Mouse (Mus musculus) ZHBTc4 (cell line): ENCODE measurements around the gene Gfod1.

Experiments
- DNase-seq: peaks from one replicate; pipeline ENCODE4 v3.0.0-alpha.2; 2011; ENCODE audit warnings: low read depth, low spot score

The Gfod1 gene

DNA sequence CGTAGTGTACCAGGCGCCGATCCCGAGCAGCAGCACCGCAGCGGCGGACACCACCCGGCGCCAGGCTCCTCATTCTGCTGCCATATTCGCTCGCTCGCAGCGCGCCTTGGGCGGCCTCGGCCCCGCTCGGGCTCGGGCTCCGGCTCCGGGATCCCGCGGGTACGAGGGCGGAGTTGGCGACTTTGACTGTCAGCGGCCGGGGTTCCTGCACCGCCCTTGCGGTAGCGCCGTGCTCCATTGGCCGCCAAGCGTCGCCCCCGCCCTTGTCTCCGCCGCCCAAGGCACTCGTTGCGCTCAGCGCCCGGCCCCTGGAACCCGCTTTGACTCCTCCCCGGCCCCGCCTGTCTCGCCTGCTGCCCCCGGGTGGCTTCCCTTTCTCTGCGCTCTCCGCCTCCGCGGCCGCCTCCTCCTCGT lies at the start of gene Gfod1:
Gfod1 (minus strand) TSS at position 155 of the 414 bp plus-strand sequence.
- DNase-seq: peak; percentile 97

- no peak for DNase-seq
Observed at GRCm38 (mm10) chr13:43353356-43353755, 49.4 kb upstream of the Gfod1 start.

DNA sequence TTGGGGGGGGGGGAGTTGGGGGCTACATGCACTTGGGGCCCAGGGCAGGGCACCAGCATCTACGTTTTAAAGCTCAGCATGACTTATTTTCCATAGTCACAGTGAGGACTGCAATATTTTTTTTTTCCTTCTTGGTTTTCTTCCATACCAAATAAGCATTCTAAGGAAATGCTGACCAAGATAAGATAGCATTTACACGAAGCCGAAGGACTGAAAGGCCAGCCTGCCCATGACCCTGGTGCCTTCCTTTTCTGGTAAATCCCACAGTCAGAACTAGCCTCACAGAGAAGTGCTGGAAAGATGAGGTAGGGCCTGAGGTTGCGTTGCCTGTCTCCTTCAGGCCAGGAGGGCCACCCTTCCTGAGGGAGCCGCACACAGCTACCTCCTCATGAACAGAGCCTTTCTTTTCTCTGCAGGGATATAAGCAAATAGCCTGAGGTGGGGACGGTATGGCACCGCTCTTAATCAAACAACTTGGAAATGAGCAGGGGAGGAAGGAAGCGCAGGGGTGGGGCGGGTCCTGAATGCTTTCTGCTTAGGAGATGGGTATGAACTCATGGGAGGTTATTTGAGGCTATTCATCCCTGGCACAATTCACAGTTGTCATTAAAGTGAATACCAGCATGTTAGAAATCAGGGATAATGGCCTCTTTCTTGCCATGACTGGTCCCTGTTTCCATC lies 46.7 kb upstream of the Gfod1 start:
- no peak for DNase-seq

DNA sequence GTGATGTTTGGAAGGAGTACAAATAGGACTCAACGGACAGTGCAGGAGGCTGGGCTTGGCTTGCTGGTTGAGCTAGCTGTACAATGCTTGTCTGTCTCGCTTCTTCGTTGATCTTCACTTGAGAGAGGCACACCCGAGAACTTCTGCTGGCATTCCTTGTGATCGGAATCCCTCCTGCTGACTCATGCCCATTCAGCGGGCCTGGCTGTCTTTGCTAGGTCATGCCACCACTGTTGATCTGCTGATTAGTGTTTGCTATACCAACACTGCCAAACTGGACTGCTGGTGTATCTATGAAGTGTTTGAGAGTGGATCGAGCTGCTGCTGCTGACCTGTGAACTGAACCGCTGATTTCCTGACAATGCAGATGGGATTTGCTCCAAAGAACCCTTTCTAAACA lies 45.4 kb upstream of the Gfod1 start:
- DNase-seq: peak; percentile 24

DNA sequence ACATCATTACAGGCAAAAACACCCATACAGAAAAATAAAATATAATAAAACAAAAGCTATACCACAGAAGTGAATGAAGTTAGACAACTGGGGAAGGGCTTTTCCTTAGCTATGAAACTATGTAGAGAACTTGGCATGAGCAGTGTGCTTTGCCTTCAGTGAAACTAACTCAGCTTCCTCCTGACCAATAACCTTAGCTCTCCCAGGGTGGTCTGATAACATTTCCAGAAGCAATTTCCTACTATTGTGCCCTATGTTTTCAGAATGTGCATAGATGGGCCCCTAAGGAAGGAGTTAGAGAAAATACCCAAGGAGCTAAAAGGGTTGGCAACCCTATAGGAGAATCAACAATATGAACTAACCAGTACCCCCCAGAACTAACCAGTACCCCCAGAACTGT lies 42.9 kb upstream of the Gfod1 start:
- DNase-seq: no peak

- DNase-seq: no peak
Observed at GRCm38 (mm10) chr13:43338632-43339031, 34.7 kb upstream of the Gfod1 start.

- no peak for DNase-seq
Observed at GRCm38 (mm10) chr13:43338001-43338400, 34.0 kb upstream of the Gfod1 start.

- no peak for DNase-seq
Observed at GRCm38 (mm10) chr13:43336425-43337221, 32.7 kb upstream of the Gfod1 start.

DNA sequence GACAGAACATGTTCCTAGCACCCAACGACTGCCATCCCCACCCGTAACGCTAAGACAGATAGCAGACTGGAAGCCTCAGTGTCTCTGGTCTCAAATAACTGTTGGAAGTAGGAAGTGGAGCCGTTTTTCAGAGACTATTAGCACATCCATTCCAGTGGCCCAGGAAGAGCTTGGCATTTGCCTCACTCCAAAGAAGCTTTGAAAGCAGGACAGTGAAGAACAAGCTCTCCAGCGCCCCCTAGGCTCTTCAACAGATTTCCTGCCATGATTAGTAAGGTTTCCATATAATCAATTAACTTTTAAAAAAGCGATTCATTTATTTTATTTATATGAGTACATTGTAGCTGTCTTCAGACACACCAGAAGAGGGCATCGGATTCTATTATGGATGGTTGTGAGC lies 28.6 kb upstream of the Gfod1 start:
- peak; percentile 81 for DNase-seq

DNA sequence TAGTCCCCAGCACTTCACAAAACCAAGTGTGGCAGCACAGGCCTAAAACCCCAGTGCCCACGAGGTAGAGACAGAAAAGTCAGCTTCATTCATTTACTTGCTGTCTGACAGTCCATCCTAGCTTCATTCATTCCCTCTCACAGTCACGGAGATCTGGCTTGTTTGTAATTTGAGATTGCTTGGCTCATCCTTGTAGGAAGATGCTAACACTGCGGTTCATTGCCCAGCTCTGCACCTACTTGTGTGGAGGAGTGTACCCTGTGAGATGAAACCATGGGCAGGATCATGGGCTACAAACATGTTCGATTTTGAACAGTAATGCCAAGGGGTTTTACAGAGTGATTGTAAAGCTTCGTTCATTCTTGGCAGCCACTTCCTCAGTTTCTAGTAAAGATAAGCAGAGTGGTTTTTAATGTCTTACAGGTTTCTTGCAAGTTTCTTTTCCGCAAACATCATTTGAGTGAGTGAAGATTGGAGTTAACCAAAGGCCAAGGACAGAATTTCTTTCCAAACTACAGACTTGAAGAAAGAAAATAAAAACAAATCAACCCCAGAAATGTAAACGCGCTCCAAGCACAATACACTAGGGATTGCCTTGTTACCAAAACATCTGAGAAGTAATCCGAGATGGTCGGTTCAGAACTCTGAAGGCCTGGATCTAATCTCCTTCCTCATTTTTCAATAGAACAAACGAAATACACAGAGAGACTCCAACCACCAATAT lies 27.9 kb upstream of the Gfod1 start:
- DNase-seq: no peak

GRCm38 (mm10) chr13:43325427-43325826 lies 21.5 kb upstream of the Gfod1 start:
- DNase-seq: no peak

DNA sequence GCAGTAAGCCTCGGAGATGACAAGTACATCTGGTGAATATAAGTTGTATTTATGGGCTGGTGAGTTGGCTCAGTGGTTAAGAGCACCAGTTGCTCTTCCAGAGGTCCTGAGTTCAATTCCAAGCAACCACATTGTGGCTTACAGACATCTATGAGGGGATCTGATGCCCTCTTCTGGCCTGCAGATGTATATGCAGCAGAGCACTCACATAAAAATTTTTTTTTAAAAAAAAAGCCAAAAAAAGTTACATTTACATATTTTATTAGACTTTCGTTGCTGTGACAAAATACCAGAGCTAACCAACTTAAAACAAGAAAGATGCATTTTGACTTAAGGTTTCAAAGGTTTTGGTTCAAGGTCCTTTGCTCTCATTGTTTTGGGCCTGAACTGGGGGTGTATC lies 17.5 kb upstream of the Gfod1 start:
- DNase-seq: peak; percentile 29

DNA sequence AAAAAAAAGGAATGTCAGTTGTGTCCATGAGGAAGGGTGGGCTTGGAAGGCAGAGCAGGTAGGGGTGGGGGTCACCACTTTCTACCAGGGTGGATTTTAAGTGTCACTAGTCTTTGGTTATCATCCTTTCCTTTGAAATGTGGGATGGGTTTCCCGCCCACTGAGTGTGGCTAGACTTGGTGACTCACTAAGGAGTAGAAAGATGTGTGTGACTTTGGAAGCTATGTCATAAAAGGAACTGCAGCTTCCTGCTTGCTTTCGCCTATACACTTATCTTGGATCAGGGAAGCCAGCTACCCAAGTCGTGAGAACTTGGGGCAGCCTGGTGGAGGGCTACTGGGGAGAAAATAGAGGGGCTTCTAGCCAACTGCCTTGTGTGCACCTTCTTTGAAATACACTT lies 15.4 kb upstream of the Gfod1 start:
- DNase-seq: no peak

DNA sequence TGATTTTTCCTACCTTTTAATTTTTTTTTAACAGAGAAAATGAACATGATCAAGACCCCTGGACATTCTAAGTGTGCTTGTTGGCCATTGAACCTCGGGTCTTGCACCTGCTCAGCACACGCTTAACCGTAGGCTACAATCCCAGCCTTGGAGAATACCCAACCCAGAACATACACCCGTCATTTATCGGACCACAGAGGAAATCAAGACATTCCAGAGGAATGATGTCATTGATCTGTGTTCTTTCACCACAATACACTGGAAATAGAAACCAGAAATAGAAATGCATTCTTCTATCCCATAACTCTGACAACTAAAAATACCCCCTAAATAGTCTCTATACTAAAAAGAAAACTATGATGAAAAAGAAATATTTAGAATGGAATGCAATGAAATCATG lies 13.4 kb upstream of the Gfod1 start:
- no peak for DNase-seq

DNA sequence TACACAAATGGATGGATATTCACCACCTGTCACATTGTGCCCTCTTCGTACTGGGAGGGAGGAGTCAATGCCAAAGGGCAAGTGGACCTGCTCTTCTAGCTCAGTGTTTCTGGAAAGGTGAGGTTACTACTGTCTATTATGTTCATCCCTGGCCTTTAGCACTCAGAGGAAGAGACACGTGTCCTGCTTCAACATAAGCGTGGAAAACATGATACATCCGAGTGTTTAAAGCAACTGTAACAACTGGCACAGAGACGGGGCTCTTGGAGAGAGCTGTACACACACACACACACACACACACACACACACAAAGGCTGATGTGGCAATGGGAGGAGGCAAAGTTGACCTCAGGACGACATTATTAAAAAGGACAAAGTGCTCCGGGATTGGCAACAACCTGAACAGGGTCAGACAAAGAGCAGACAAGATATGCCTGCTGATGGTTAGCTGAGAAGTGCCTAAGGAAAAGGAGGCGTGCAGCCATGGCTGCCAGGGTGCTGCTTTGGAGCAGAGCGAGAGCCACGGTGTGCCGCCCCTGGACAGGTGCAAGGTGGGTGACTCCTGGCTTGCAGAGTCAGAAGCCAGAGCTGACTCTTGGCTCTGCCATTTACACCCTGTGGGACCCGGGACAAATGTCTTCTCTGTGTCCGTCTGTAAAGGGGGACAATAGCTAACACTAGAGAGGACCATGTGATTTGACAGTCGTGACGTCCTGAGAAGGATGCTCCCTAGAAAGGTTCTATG lies 1.4 kb upstream of the Gfod1 start:
- DNase-seq: no peak

GRCm38 (mm10) chr13:43304700-43305099 lies 728 bp upstream of the Gfod1 start:
- DNase-seq: no peak

GRCm38 (mm10) chr13:43303161-43303965 lies 609 bp downstream of the Gfod1 start:
- DNase-seq: peak; percentile 59

- no peak for DNase-seq
Observed at GRCm38 (mm10) chr13:43302651-43303160, 1.3 kb downstream of the Gfod1 start.

- no peak for DNase-seq
Observed at GRCm38 (mm10) chr13:43302239-43302638, 1.7 kb downstream of the Gfod1 start.

DNA sequence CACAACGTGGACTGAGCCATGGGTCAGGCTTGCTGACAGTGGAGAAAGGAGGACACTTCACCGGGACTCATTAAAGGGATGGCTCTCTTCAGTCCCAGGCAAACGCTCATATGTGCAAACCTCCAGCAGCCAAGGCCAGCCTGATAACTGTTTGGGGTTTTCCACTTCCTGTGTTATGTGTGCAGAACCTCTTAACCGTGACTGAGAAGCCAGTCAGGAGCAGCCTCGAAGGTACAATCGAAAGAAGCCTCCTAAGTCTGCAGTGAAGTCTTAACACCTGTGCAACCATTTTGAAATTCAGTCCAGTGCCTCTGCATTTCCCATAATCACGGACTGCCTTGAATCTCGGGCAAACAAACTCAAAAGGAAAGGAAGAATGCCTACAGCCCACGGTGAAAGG lies 3.1 kb downstream of the Gfod1 start:
- no peak for DNase-seq

GRCm38 (mm10) chr13:43300366-43300765 lies 3.6 kb downstream of the Gfod1 start:
- DNase-seq: no peak
